Mouse (Mus musculus): ENCODE measurements around the gene Aurka.

DNA sequence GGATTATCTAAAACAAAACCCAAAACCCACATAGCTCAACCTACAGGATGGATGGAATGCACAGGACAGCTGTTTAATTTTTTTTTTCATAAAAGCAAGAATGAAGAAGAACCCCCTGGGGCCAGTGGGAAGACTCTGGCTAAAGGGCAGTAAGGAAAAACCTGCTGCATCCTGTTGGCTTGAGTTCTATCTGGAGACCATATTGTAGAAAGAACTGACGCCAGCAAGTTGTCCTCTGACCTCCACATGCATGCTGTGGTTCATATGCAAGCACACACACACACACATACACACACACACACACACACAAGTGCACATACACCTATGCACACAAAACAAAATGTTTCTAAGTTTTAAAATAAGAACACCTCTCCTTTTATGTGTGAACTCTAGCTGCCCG is 40.4 kb upstream of the Aurka start:
- TF ChIP-seq MAFK (IDR thresholded peaks at IDR 0.05; ENCODE audit: insufficient read depth, low read depth, low read length) (no peak), CHD2 (IDR thresholded peaks at IDR 0.05; ENCODE audit: low read depth, low read length) (no peak), ZNF384 (IDR thresholded peaks at IDR 0.05; ENCODE audit: low read depth, low read length) (no peak)
